Mouse (Mus musculus) ES-Bruce4 (cell line): Measurements from ENCODE around the gene Dnttip2.

ENCODE experiments used
- CTCF ChIP-seq: IDR thresholded peaks from one replicate; pipeline ENCODE4 v1.8.1; 2011; ENCODE audit warnings: low read depth, low read length
- POLR2A ChIP-seq: IDR thresholded peaks from one replicate; pipeline ENCODE4 v1.8.1; 2011; ENCODE audit warnings: low read length; ENCODE audit not compliant: insufficient read depth

GRCm38 (mm10) chr3:122308981-122309380 lies 34.8 kb downstream of the Dnttip2 start:
- TF ChIP-seq CTCF (no peak), POLR2A (no peak)
